Mouse (Mus musculus): ENCODE measurements at regions not wholly inside any gene's neighbourhood (a gene's known extent, or its start where the extent isn't known, plus 50 kb on each side); places are given as distances from the start of the nearest gene placed in this dataset.

GRCm38 (mm10) chr8:90492521-90493225 lies 144.5 kb upstream of the Tox3 start:
- no peak overlapping the region for H3K4me2 ChIP-seq (ENCODE audit: low read depth, low read length)
- H3K4me1 ChIP-seq (ENCODE audit: control insufficient read depth, insufficient read depth): peaks cover 6% of the 10 kb centered on the region; the same call in 1 of the 2 replicates
- H3K9ac ChIP-seq (replicated peaks; ENCODE audit: low read depth, low read length): no peak overlapping the region
- H3K4me3 ChIP-seq (ENCODE audit: low read depth, low read length): no peak overlapping the region
- TF ChIP-seq EP300 (IDR thresholded peaks at IDR 0.05; ENCODE audit: low read depth): no peak
- no peak for TF ChIP-seq CTCF (IDR thresholded peaks at IDR 0.05; ENCODE audit: low read depth)
- H3K27me3 ChIP-seq (ENCODE audit: control insufficient read depth, insufficient read depth, low read length): no peaks in the 10 kb centered on the region
- DNase-seq (ENCODE audit: low spot score) (no peak), ATAC-seq (ENCODE audit: insufficient read depth, low read depth) (no peak)
- H3K27ac ChIP-seq (ENCODE audit: low read depth): no peak overlapping the region
- 69% methylated on average over 14 of the region's 14 CpGs for WGBS
- H3K36me3 ChIP-seq (replicated peaks; ENCODE audit: control insufficient read depth, insufficient read depth, low read length): no peaks in the 10 kb centered on the region
- H3K9me3 ChIP-seq (replicated peaks; ENCODE audit: control insufficient read depth, low read length): no peaks in the 10 kb centered on the region

- peaks cover 4% of the 10 kb centered on the region; the same call in 1 of the 2 replicates for H3K4me1 ChIP-seq (ENCODE audit: control insufficient read depth, insufficient read depth)
- no peak for TF ChIP-seq EP300 (IDR thresholded peaks at IDR 0.05; ENCODE audit: low read depth)
- no peak for TF ChIP-seq CTCF (IDR thresholded peaks at IDR 0.05; ENCODE audit: low read depth)
- H3K27ac ChIP-seq (ENCODE audit: low read depth): no peak overlapping the region
- H3K4me3 ChIP-seq (ENCODE audit: low read depth, low read length): no peak overlapping the region
- ATAC-seq (ENCODE audit: insufficient read depth, low read depth) (no peak), DNase-seq (ENCODE audit: low spot score) (no peak)
- no peak overlapping the region for H3K9ac ChIP-seq (replicated peaks; ENCODE audit: low read depth, low read length)
- H3K9me3 ChIP-seq (replicated peaks; ENCODE audit: control insufficient read depth, low read length): no peaks in the 10 kb centered on the region
- H3K27me3 ChIP-seq (ENCODE audit: control insufficient read depth, insufficient read depth, low read length): no peaks in the 10 kb centered on the region
- 63% methylated on average over 7 of the region's 7 CpGs for WGBS
- H3K36me3 ChIP-seq (replicated peaks; ENCODE audit: control insufficient read depth, insufficient read depth, low read length): no peaks in the 10 kb centered on the region
- no peak overlapping the region for H3K4me2 ChIP-seq (ENCODE audit: low read depth, low read length)
Measured at GRCm38 (mm10) chr8:90491691-90492090, 143.5 kb upstream of the Tox3 start.

GRCm38 (mm10) chr8:90490734-90491441 lies 142.7 kb upstream of the Tox3 start:
- Histone ChIP-seq H3K4me2 (ENCODE audit: low read depth, low read length) (peak overlapping the region; percentile 36), H3K4me3 (ENCODE audit: low read depth, low read length) (no peak overlapping the region), H3K4me1 (ENCODE audit: control insufficient read depth, insufficient read depth) (no peaks in the 10 kb centered on the region), H3K36me3 (replicated peaks; ENCODE audit: control insufficient read depth, insufficient read depth, low read length) (no peaks in the 10 kb centered on the region), H3K9me3 (replicated peaks; ENCODE audit: control insufficient read depth, low read length) (no peaks in the 10 kb centered on the region), H3K27me3 (ENCODE audit: control insufficient read depth, insufficient read depth, low read length) (no peaks in the 10 kb centered on the region), H3K9ac (replicated peaks; ENCODE audit: low read depth, low read length) (no peak overlapping the region), H3K27ac (ENCODE audit: low read depth) (no peak overlapping the region)
- TF ChIP-seq EP300 (IDR thresholded peaks at IDR 0.05; ENCODE audit: low read depth) (no peak), CTCF (IDR thresholded peaks at IDR 0.05; ENCODE audit: low read depth) (no peak)
- DNase-seq (ENCODE audit: low spot score): no peak
- 51% methylated on average over 17 of the region's 17 CpGs for WGBS
- no peak for ATAC-seq (ENCODE audit: insufficient read depth, low read depth)

- ATAC-seq (ENCODE audit: insufficient read depth, low read depth) (no peak), DNase-seq (ENCODE audit: low spot score) (no peak)
- WGBS: 77% methylated on average over 3 of the region's 3 CpGs
- Histone ChIP-seq H3K27me3 (ENCODE audit: control insufficient read depth, insufficient read depth, low read length) (no peaks in the 10 kb centered on the region), H3K36me3 (replicated peaks; ENCODE audit: control insufficient read depth, insufficient read depth, low read length) (no peaks in the 10 kb centered on the region), H3K9ac (replicated peaks; ENCODE audit: low read depth, low read length) (no peak overlapping the region), H3K4me1 (ENCODE audit: control insufficient read depth, insufficient read depth) (no peaks in the 10 kb centered on the region), H3K27ac (ENCODE audit: low read depth) (no peak overlapping the region), H3K4me3 (ENCODE audit: low read depth, low read length) (no peak overlapping the region), H3K9me3 (replicated peaks; ENCODE audit: control insufficient read depth, low read length) (no peaks in the 10 kb centered on the region), H3K4me2 (ENCODE audit: low read depth, low read length) (no peak overlapping the region)
- TF ChIP-seq CTCF (IDR thresholded peaks at IDR 0.05; ENCODE audit: low read depth) (no peak), EP300 (IDR thresholded peaks at IDR 0.05; ENCODE audit: low read depth) (no peak)
Measured at GRCm38 (mm10) chr8:90486556-90486955, 138.4 kb upstream of the Tox3 start.

GRCm38 (mm10) chr8:90478149-90478548 lies 130.0 kb upstream of the Tox3 start:
- no peak overlapping the region for H3K27ac ChIP-seq (ENCODE audit: low read depth)
- 59% methylated on average over 4 of the region's 4 CpGs for WGBS

More at GRCm38 (mm10) chr8:90478149-90478548, 130.0 kb upstream of the Tox3 start:
- H3K4me2 ChIP-seq (ENCODE audit: low read depth, low read length): no peak overlapping the region
- DNase-seq (ENCODE audit: low spot score): no peak
- H3K4me1 ChIP-seq (ENCODE audit: control insufficient read depth, insufficient read depth): no peaks in the 10 kb centered on the region
- TF ChIP-seq EP300 (IDR thresholded peaks at IDR 0.05; ENCODE audit: low read depth) (no peak), CTCF (IDR thresholded peaks at IDR 0.05; ENCODE audit: low read depth) (no peak)
- no peaks in the 10 kb centered on the region for H3K36me3 ChIP-seq (replicated peaks; ENCODE audit: control insufficient read depth, insufficient read depth, low read length)
- ATAC-seq (ENCODE audit: insufficient read depth, low read depth): no peak
- H3K27me3 ChIP-seq (ENCODE audit: control insufficient read depth, insufficient read depth, low read length): no peaks in the 10 kb centered on the region
- no peaks in the 10 kb centered on the region for H3K9me3 ChIP-seq (replicated peaks; ENCODE audit: control insufficient read depth, low read length)
- no peak overlapping the region for H3K9ac ChIP-seq (replicated peaks; ENCODE audit: low read depth, low read length)
- H3K4me3 ChIP-seq (ENCODE audit: low read depth, low read length): no peak overlapping the region

All from heart, postnatal 0 days (tissue).